Mouse (Mus musculus): Measurements from ENCODE around the gene Smap2. TPM values are rescaled to one million over a fixed set of nuclear protein-coding genes. Genes with fewer than 3 reads are reported as not detected.
"Not testable (repeated sequence)": the region's sequence is repeated elsewhere in the genome, so short reads cannot be mapped to it uniquely, and the experiment has no call there.

Smap2 gene
- 19.6 and 21.1 TPM in 2 replicates for polyA plus RNA-seq (2016; fragmentation: Nextera tagmentation; extraction: Ambion mirVana)

- Histone ChIP-seq H3K4me1 (replicated peaks) (peaks cover 53% of the 10 kb centered on the region), H3K4me3 (peak within 1 kb of the TSS; percentile 91), H3K4me2 (peak within 1 kb of the TSS; percentile 93), H3K9ac (peak within 1 kb of the TSS; percentile 91), H3K9me3 (replicated peaks) (no peaks in the 10 kb centered on the region), H3K27me3 (replicated peaks) (no peaks in the 10 kb centered on the region), H3K36me3 (no peaks in the 10 kb centered on the region), H3K27ac (ENCODE audit: poor library complexity, severe bottlenecking) (peak within 1 kb of the TSS; percentile 35)
- WGBS: under 1% methylated on average over 39 of the region's 48 CpGs
- ATAC-seq (ENCODE audit: insufficient number of reproducible peaks, low FRiP score): peak; percentile 97
These were observed at the start of gene Smap2 for GRCm38 (mm10) chr4:121016928-121017657. Gene Smap2, minus strand, starts transcription at chr4:121017247.

GRCm38 (mm10) chr4:121065336-121065735 is 48.3 kb upstream of the Smap2 start:
- WGBS: 51% methylated on average over 2 of the region's 2 CpGs
- H3K4me2 ChIP-seq: no peak overlapping the region
- no peaks in the 10 kb centered on the region for H3K4me1 ChIP-seq (replicated peaks)
- peaks cover 54% of the 10 kb centered on the region for H3K36me3 ChIP-seq
- no peak overlapping the region for H3K9ac ChIP-seq
- no peak for ATAC-seq (ENCODE audit: insufficient number of reproducible peaks, low FRiP score)
- H3K27ac ChIP-seq (ENCODE audit: poor library complexity, severe bottlenecking): 0 out of 2 replicates have a peak overlapping the region, but pooled peaks have one; percentile 18
- H3K27me3 ChIP-seq (replicated peaks): no peaks in the 10 kb centered on the region
- no peak overlapping the region for H3K4me3 ChIP-seq
- H3K9me3 ChIP-seq (replicated peaks): no peaks in the 10 kb centered on the region

- H3K36me3 ChIP-seq: peaks cover 29% of the 10 kb centered on the region
- not testable (repeated sequence) for H3K27ac ChIP-seq (ENCODE audit: poor library complexity, severe bottlenecking); H3K4me1 ChIP-seq (replicated peaks); H3K9ac ChIP-seq; H3K4me3 ChIP-seq; H3K27me3 ChIP-seq (replicated peaks); H3K4me2 ChIP-seq; H3K9me3 ChIP-seq (replicated peaks); ATAC-seq (ENCODE audit: insufficient number of reproducible peaks, low FRiP score)
- WGBS: 70% methylated on average over 10 of the region's 10 CpGs
These were observed 42.2 kb upstream of the Smap2 start for GRCm38 (mm10) chr4:121059218-121059617.

GRCm38 (mm10) chr4:121057032-121057431 is 40.0 kb upstream of the Smap2 start:
- no peak for ATAC-seq (ENCODE audit: insufficient number of reproducible peaks, low FRiP score)
- Histone ChIP-seq H3K9me3 (replicated peaks) (no peaks in the 10 kb centered on the region), H3K4me1 (replicated peaks) (peaks cover 10% of the 10 kb centered on the region), H3K9ac (no peak overlapping the region), H3K27ac (ENCODE audit: poor library complexity, severe bottlenecking) (no peak overlapping the region), H3K4me2 (no peak overlapping the region), H3K27me3 (replicated peaks) (peaks cover 13% of the 10 kb centered on the region), H3K36me3 (peaks cover 24% of the 10 kb centered on the region), H3K4me3 (no peak overlapping the region)
- WGBS: 24% methylated on average over 2 of the region's 2 CpGs

GRCm38 (mm10) chr4:121056342-121056741 is 39.3 kb upstream of the Smap2 start:
- Histone ChIP-seq H3K27ac (ENCODE audit: poor library complexity, severe bottlenecking) (no peak overlapping the region), H3K4me3 (no peak overlapping the region), H3K4me1 (replicated peaks) (peaks cover 14% of the 10 kb centered on the region), H3K36me3 (peaks cover 19% of the 10 kb centered on the region), H3K27me3 (replicated peaks) (peaks cover 13% of the 10 kb centered on the region), H3K9ac (no peak overlapping the region), H3K9me3 (replicated peaks) (no peaks in the 10 kb centered on the region), H3K4me2 (no peak overlapping the region)
- 49% methylated on average over 3 of the region's 3 CpGs for WGBS
- ATAC-seq (ENCODE audit: insufficient number of reproducible peaks, low FRiP score): no peak

GRCm38 (mm10) chr4:121052454-121053323 is 35.6 kb upstream of the Smap2 start:
- peak overlapping the region; percentile 58 for H3K4me2 ChIP-seq
- no peaks in the 10 kb centered on the region for H3K9me3 ChIP-seq (replicated peaks)
- H3K27me3 ChIP-seq (replicated peaks): peaks cover 13% of the 10 kb centered on the region
- peak overlapping the region; percentile 18 for H3K4me3 ChIP-seq
- no peak overlapping the region for H3K27ac ChIP-seq (ENCODE audit: poor library complexity, severe bottlenecking)
- H3K4me1 ChIP-seq (replicated peaks): peaks cover 14% of the 10 kb centered on the region
- 10% methylated on average over 35 of the region's 35 CpGs for WGBS
- peak; percentile 34; the same call in 1 of the 2 replicates for ATAC-seq (ENCODE audit: insufficient number of reproducible peaks, low FRiP score)
- peak overlapping the region; percentile 44; the same call in 1 of the 2 replicates for H3K9ac ChIP-seq
- H3K36me3 ChIP-seq: no peaks in the 10 kb centered on the region

- Histone ChIP-seq H3K4me3 (no peak overlapping the region), H3K27ac (ENCODE audit: poor library complexity, severe bottlenecking) (no peak overlapping the region), H3K4me1 (replicated peaks) (peaks cover 14% of the 10 kb centered on the region), H3K9ac (no peak overlapping the region), H3K27me3 (replicated peaks) (peaks cover 13% of the 10 kb centered on the region), H3K36me3 (no peaks in the 10 kb centered on the region), H3K9me3 (replicated peaks) (no peaks in the 10 kb centered on the region), H3K4me2 (peak overlapping the region; percentile 58)
- no peak for ATAC-seq (ENCODE audit: insufficient number of reproducible peaks, low FRiP score)
- 27% methylated on average over 4 of the region's 4 CpGs for WGBS
These were observed 34.8 kb upstream of the Smap2 start for GRCm38 (mm10) chr4:121051863-121052262.

- Histone ChIP-seq H3K4me1 (replicated peaks) (peaks cover 24% of the 10 kb centered on the region), H3K4me2 (no peak overlapping the region), H3K9ac (no peak overlapping the region), H3K36me3 (no peaks in the 10 kb centered on the region), H3K27me3 (replicated peaks) (peaks cover 23% of the 10 kb centered on the region), H3K9me3 (replicated peaks) (no peaks in the 10 kb centered on the region), H3K4me3 (no peak overlapping the region), H3K27ac (ENCODE audit: poor library complexity, severe bottlenecking) (no peak overlapping the region)
- ATAC-seq (ENCODE audit: insufficient number of reproducible peaks, low FRiP score): no peak
- WGBS: 67% methylated on average over 3 of the region's 3 CpGs
These were observed 25.9 kb upstream of the Smap2 start for GRCm38 (mm10) chr4:121042946-121043345.

GRCm38 (mm10) chr4:121042472-121042871 is 25.4 kb upstream of the Smap2 start:
- Histone ChIP-seq H3K27me3 (replicated peaks) (peaks cover 27% of the 10 kb centered on the region), H3K9ac (no peak overlapping the region), H3K36me3 (no peaks in the 10 kb centered on the region), H3K4me2 (no peak overlapping the region), H3K4me1 (replicated peaks) (peaks cover 24% of the 10 kb centered on the region), H3K27ac (ENCODE audit: poor library complexity, severe bottlenecking) (no peak overlapping the region), H3K9me3 (replicated peaks) (no peaks in the 10 kb centered on the region), H3K4me3 (no peak overlapping the region)
- WGBS: 68% methylated on average over 5 of the region's 5 CpGs
- no peak for ATAC-seq (ENCODE audit: insufficient number of reproducible peaks, low FRiP score)

GRCm38 (mm10) chr4:121040897-121041671 is 24.0 kb upstream of the Smap2 start:
- Histone ChIP-seq H3K27me3 (replicated peaks) (peaks cover 27% of the 10 kb centered on the region), H3K4me2 (peak overlapping the region; percentile 87), H3K4me3 (no peak overlapping the region), H3K27ac (ENCODE audit: poor library complexity, severe bottlenecking) (peak overlapping the region; percentile 77), H3K9me3 (replicated peaks) (no peaks in the 10 kb centered on the region), H3K4me1 (replicated peaks) (peaks cover 24% of the 10 kb centered on the region), H3K36me3 (no peaks in the 10 kb centered on the region), H3K9ac (peak overlapping the region; percentile 47; the same call in 1 of the 2 replicates)
- peak; percentile 55 for ATAC-seq (ENCODE audit: insufficient number of reproducible peaks, low FRiP score)
- WGBS: 10% methylated on average over 18 of the region's 18 CpGs
